Mouse (Mus musculus) ES-Bruce4 (cell line): ENCODE data around the gene Clec3b.

Experiments
- CTCF ChIP-seq: IDR thresholded peaks from one replicate; pipeline ENCODE4 v1.8.1; 2011; ENCODE audit warnings: low read depth, low read length
- POLR2A ChIP-seq: IDR thresholded peaks from one replicate; pipeline ENCODE4 v1.8.1; 2011; ENCODE audit warnings: low read length; ENCODE audit not compliant: insufficient read depth

- TF ChIP-seq POLR2A: no peak
- no peak for TF ChIP-seq CTCF
These were observed 815 bp downstream of the Clec3b start for GRCm38 (mm10) chr9:123151561-123151960.
